Mouse (Mus musculus) left cerebral cortex, postnatal 10 days (tissue): ENCODE data around the gene Gm20696. TPM values are rescaled to one million over a fixed set of nuclear protein-coding genes. Genes with fewer than 3 reads are reported as not detected.

Source experiments
- DNase-seq, 2 experiments: peaks; one replicate each; pipeline ENCODE4 v3.0.0; 2021 to 2022; ENCODE audit warnings: low spot score in 2 of 2, mixed read lengths in 1 of 2; ENCODE audit errors: extremely low spot score in 1 of 2
- intact Hi-C: fragments of 180-260 bp; cut with DNase I; formaldehyde crosslinking; loops from one replicate; pipeline ENCODE4 v1.15.1; 2025
- total RNA-seq, 2 experiments: library from RNA; stranded (reverse); gene quantifications; 2 replicates each; pipeline ENCODE4 v1.2.3; 2021

The Gm20696 gene
- total RNA-seq, 2 experiments from 2014 or later = 7.0 to 7.9 TPM

DNA sequence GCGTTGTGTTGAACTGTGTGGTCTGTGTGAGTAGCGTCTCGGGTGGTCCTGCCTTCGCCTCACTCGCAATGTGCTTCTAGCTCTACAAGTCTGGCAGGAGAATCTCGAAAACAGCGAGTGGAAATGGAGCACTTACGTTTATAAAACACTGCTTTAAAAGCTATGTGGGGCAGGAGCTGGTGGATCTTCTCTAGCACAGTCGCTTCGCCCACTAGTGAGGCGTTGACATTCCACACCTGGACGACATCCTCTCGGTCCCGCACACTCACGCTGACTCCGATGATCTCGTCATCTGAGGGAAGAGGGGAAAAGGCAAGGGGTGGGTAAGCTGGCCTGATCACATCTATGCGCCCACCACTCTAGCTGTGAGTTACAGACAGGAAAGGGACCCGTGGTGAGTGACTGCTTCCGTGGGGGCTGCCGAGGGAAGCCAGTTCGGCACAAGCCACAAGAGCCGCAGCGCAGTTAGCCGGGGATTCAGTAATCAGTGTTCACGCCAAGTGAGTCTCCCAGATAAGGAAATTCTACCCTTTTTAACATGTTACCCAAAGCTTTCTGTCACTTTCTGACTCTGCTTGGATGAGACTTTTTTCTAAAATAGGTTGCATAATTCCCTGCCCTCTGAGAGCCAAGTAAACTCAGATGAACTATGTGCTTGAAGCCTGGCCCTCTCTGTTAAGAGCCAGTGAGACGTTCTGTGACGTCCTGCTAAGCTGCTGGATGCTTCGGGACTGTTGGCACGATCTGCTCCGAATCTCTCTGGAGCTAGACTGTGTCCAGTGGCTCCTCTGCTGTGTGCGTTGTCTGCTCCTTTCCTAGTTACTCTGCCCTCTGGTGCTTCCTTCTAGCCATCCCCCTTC lies 34.2 kb downstream of the Gm20696 start:
- DNase-seq = no peak
- intact Hi-C loops = no loop called here

DNA sequence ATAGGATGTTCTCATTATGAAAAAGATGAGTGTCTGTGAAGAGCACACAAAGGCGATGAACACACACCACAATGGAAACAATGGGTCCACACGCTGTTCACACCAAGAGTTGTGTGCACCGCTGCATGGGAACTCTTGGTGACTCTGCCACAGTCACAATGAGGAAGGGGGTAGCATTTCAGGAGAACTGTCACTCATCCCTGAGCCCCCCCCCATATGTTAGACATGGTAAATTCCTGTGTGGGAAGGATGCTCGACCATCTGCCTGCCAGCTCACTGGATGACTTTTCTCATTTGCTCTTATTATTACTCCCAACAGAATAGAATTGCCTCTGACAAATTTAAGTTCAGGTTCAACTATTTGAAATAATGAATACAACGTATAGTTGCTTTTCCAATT lies 35.0 kb downstream of the Gm20696 start:
- intact Hi-C loops = no loop called here
- no peak for DNase-seq

- intact Hi-C loops = loop anchor here (10.0 kb wide), 1 partner anchor 355 kb away; no protein-coding TSS in a partner anchor
- no peak for DNase-seq
Observed at GRCm38 (mm10) chr6:99629726-99630458, 36.7 kb downstream of the Gm20696 start.

GRCm38 (mm10) chr6:99626347-99626746 lies 40.2 kb downstream of the Gm20696 start:
- no peak for DNase-seq
- intact Hi-C loops = loop anchor here (10.0 kb wide), 1 partner anchor 352 kb away; no protein-coding TSS in a partner anchor

DNA sequence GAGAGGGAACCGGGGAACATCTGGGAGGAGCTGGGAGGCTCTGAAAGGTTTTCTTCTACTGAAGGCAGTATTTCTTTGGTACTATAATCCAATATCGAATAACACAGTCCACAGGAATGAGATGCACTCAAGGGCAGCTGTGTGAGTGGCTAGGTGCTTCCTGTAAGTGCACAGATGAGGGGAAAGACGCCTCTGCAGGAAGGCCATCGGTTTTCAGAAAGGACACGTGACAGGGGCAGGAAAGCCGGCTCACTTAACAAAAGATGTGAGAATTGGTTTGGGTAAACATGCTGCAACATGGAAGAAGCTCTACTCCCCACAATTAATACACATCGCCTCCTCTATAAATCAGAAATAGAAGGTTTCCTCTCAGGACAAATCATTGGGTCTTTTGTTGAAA lies 40.8 kb downstream of the Gm20696 start:
- DNase-seq = no peak
- intact Hi-C loops = loop anchor here (10.0 kb wide), 1 partner anchor 351 kb away; no protein-coding TSS in a partner anchor

GRCm38 (mm10) chr6:99625306-99625705 lies 41.3 kb downstream of the Gm20696 start:
- intact Hi-C loops = loop anchor here (10.0 kb wide), 1 partner anchor 351 kb away; no protein-coding TSS in a partner anchor
- no peak for DNase-seq

GRCm38 (mm10) chr6:99624542-99624941 lies 42.1 kb downstream of the Gm20696 start:
- DNase-seq = no peak
- intact Hi-C loops = loop anchor here (10.0 kb wide), 1 partner anchor 350 kb away; no protein-coding TSS in a partner anchor

DNA sequence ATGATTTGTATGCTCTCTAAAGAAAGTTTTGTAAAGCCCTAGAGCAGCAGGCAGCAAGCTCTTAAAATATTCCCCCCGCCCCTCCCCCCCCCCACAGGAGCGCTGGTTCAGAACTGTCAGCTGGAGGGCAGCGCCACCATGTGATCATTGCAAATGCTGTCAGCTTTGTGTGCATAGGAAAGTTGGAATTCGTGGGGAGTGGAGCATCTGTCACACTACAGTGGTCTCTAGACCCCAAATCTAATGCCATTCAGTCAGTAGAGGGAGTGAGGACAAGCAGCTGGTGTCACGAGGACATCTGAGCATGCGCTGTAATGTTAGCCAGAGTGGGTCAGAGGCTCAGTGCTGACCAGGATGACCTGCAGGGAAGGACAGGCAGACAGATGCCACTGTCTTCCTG lies 43.0 kb downstream of the Gm20696 start:
- intact Hi-C loops = loop anchor here (10.0 kb wide), 1 partner anchor 349 kb away; no protein-coding TSS in a partner anchor
- peak in 1 of 2 experiments; percentile 55 for DNase-seq

GRCm38 (mm10) chr6:99621167-99621566 lies 45.4 kb downstream of the Gm20696 start:
- intact Hi-C loops = loop anchor here (10.0 kb wide), 1 partner anchor 346 kb away; no protein-coding TSS in a partner anchor
- no peak for DNase-seq

GRCm38 (mm10) chr6:99620471-99620870 lies 46.1 kb downstream of the Gm20696 start:
- intact Hi-C loops = loop anchor here (10.0 kb wide), 1 partner anchor 346 kb away; no protein-coding TSS in a partner anchor
- DNase-seq = no peak

GRCm38 (mm10) chr6:99619964-99620363 lies 46.6 kb downstream of the Gm20696 start:
- no peak for DNase-seq
- intact Hi-C loops = loop anchor here (10.0 kb wide), 1 partner anchor 345 kb away; no protein-coding TSS in a partner anchor

DNA sequence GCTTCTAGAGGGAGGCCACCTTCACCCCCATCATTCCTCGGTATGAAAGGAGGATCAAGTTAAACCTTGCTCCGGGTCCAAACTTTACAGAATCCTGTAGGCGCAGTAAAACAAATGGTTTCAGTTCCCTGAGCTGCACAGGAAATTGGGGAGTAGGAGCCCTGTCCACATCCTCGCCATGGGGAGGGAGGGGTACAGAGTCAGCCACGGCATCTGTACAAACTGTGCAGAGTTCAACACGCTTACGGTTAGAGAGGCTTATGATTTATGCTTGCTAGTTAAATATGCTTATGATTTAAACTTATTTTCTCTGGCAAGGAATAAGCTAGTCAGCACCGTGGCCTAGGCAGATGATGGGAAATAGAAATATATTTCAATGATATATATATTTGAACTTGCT lies 47.1 kb downstream of the Gm20696 start:
- DNase-seq = no peak
- intact Hi-C loops = no loop called here

DNA sequence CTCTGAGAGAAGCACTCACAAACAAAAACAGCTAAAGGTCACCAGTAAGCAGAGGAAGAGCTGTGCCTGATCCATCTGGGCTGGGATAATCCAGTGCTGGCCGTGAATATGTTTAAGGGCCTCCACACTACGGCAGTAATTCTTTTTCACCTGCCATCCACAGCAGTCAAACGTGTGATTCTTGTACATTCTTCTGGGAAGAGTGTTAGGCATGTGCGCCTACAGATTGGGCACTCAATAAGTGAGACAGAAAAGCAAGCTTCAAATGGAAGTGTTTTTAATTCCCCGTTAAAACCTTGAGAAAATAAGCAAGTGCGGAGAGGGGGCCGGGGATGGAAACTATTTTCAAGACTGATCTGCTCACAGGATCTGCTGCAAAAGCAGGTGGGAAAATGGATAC lies 48.7 kb downstream of the Gm20696 start:
- DNase-seq = no peak
- intact Hi-C loops = no loop called here

- intact Hi-C loops = no loop called here
- DNase-seq = no peak
Observed at GRCm38 (mm10) chr6:99617415-99617814, 49.2 kb downstream of the Gm20696 start.

- no peak for DNase-seq
- intact Hi-C loops = no loop called here
Observed at GRCm38 (mm10) chr6:99615272-99615751, 51.3 kb downstream of the Gm20696 start.

DNA sequence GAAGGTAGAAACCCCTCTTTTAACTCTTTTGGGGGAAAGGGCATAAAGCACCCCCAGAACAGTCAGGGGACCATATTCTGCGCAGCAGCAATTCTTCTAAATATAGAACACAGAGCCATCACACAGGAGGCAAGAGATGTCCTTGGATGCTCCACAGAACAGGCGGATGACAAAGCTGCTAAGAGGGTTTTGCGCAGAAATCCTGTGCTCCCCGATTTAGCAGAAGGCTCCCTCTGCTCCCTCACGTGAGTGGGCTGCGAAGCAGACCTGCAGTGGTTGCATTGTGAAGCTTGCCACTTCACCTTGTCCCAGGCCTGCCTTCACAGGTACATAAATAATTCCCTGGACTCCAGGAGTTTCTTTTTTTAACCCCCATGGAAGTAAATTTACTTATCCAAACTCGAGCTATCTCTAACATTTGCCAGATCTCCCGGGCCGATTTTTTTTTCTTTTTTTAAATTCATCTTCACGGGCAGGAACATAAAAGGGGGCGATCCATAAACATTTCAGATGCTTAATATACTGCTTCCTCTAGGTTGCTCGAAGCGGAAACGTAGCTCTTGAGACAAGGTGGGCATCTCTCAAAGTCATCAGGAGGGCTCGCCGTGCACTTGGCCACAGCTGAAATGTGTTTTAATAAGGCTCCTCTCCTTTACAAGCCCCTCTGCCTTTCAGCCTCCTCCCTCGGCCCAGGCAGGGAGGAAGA lies 51.9 kb downstream of the Gm20696 start:
- intact Hi-C loops = no loop called here
- DNase-seq = peak in 1 of 2 experiments; percentile 46

- no peak for DNase-seq
- intact Hi-C loops = no loop called here
Observed at GRCm38 (mm10) chr6:99611866-99612265, 54.7 kb downstream of the Gm20696 start.
